Mouse (Mus musculus): ENCODE data around the gene Khdc1c.
"Not testable (repeated sequence)": the region's sequence is repeated elsewhere in the genome, so short reads cannot be mapped to it uniquely, and the experiment has no call there.

The Khdc1c gene

GRCm38 (mm10) chr1:21368031-21368430, at the start of gene Khdc1c:
Gene Khdc1c, plus strand, starts transcription at chr1:21368331.
- DNase-seq (ENCODE audit: low spot score), result not testable (repeated sequence)

- not testable (repeated sequence) for DNase-seq (ENCODE audit: low spot score)
Measured at GRCm38 (mm10) chr1:21320271-21320670, 47.9 kb upstream of the Khdc1c start.

- no peak for DNase-seq (ENCODE audit: low spot score)
Measured at GRCm38 (mm10) chr1:21321656-21322055, 46.5 kb upstream of the Khdc1c start.

- no peak for DNase-seq (ENCODE audit: low spot score)
Measured at GRCm38 (mm10) chr1:21323996-21324574, 44.0 kb upstream of the Khdc1c start.

GRCm38 (mm10) chr1:21324633-21325032, 43.5 kb upstream of the Khdc1c start:
- DNase-seq (ENCODE audit: low spot score), result no peak

- no peak for DNase-seq (ENCODE audit: low spot score)
Measured at GRCm38 (mm10) chr1:21326733-21327132, 41.4 kb upstream of the Khdc1c start.

- not testable (repeated sequence) for DNase-seq (ENCODE audit: low spot score)
Measured at GRCm38 (mm10) chr1:21331161-21331560, 37.0 kb upstream of the Khdc1c start.

GRCm38 (mm10) chr1:21333222-21333973, 34.7 kb upstream of the Khdc1c start:
- peak; percentile 54 for DNase-seq (ENCODE audit: low spot score)

GRCm38 (mm10) chr1:21335836-21336235, 32.3 kb upstream of the Khdc1c start:
- DNase-seq (ENCODE audit: low spot score), result no peak

- no peak for DNase-seq (ENCODE audit: low spot score)
Measured at GRCm38 (mm10) chr1:21340745-21341144, 27.4 kb upstream of the Khdc1c start.

GRCm38 (mm10) chr1:21344253-21344652, 23.9 kb upstream of the Khdc1c start:
- peak; percentile 22 for DNase-seq (ENCODE audit: low spot score)

- not testable (repeated sequence) for DNase-seq (ENCODE audit: low spot score)
Measured at GRCm38 (mm10) chr1:21344752-21345151, 23.4 kb upstream of the Khdc1c start.

- no peak for DNase-seq (ENCODE audit: low spot score)
Measured at GRCm38 (mm10) chr1:21349341-21349740, 18.8 kb upstream of the Khdc1c start, which contains the start of gene Khdc1a. Gene Khdc1a, plus strand, starts transcription at chr1:21349641.

GRCm38 (mm10) chr1:21383256-21383655, 15.1 kb downstream of the Khdc1c start, which contains the start of gene Khdc1b:
Gene Khdc1b, plus strand, starts transcription at chr1:21383556.
- no peak for DNase-seq (ENCODE audit: low spot score)

GRCm38 (mm10) chr1:21391138-21391671, 23.1 kb downstream of the Khdc1c start:
- DNase-seq (ENCODE audit: low spot score), result no peak

- no peak for DNase-seq (ENCODE audit: low spot score)
Measured at GRCm38 (mm10) chr1:21402804-21403203, 34.7 kb downstream of the Khdc1c start.

GRCm38 (mm10) chr1:21407266-21407665, 39.1 kb downstream of the Khdc1c start:
- no peak for DNase-seq (ENCODE audit: low spot score)

- DNase-seq (ENCODE audit: low spot score), result peak; percentile 3
Measured at GRCm38 (mm10) chr1:21411331-21412196, 43.4 kb downstream of the Khdc1c start.

GRCm38 (mm10) chr1:21412197-21412555, 44.0 kb downstream of the Khdc1c start:
- no peak for DNase-seq (ENCODE audit: low spot score)

- no peak for DNase-seq (ENCODE audit: low spot score)
Measured at GRCm38 (mm10) chr1:21419370-21419769, 51.2 kb downstream of the Khdc1c start.

Measured in c-Kit-positive CD71-positive TER-119-positive erythroid progenitor cells, embryonic 14.5 days (primary cell).